Mouse (Mus musculus) CH12.LX (cell line): ENCODE results near the gene Klhl3. TPM values are rescaled to one million over a fixed set of nuclear protein-coding genes. Genes with fewer than 3 reads are reported as not detected.

Source experiments
- DNase-seq: peaks from one replicate; pipeline ENCODE4 v3.0.0-alpha.2; 2013; ENCODE audit errors: extremely low read depth
- H3K27ac ChIP-seq: 2 replicates; pipeline ENCODE4 v1.5.1; 2012; ENCODE audit warnings: low read depth, mild to moderate bottlenecking, control low read depth, moderate library complexity; ENCODE audit not compliant: insufficient read depth
- H3K27me3 ChIP-seq: replicated peaks from 2 replicates; pipeline ENCODE3; 2012; ENCODE audit warnings: inconsistent platforms
- H3K36me3 ChIP-seq, 2 experiments: replicated peaks in 1 of 2; 2 replicates each; pipeline versions ENCODE3 to v1.6.1; 2012; ENCODE audit warnings: inconsistent platforms in 1 of 2, low read length in 1 of 2, mild to moderate bottlenecking in 1 of 2, mixed read lengths in 1 of 2, moderate library complexity in 1 of 2; ENCODE audit not compliant: control insufficient read depth in 1 of 2, insufficient read depth in 1 of 2
- H3K4me1 ChIP-seq, 2 experiments: 2 replicates each; pipeline ENCODE4 v1.6.1; 2012; ENCODE audit warnings: inconsistent platforms in 1 of 2, moderate library complexity in 1 of 2; ENCODE audit not compliant: insufficient read depth in 2 of 2, control insufficient read depth in 1 of 2
- H3K4me2 ChIP-seq: 2 replicates; pipeline ENCODE4 v1.6.1; 2012; ENCODE audit warnings: low read depth, mild to moderate bottlenecking, control low read depth; ENCODE audit not compliant: poor library complexity, insufficient read depth, severe bottlenecking
- H3K4me3 ChIP-seq, 3 experiments: fragments of 150-350 bp in 1 of 3; sonication (generic) in 1 of 3; replicated peaks in 1 of 3; 2 replicates each; pipeline versions ENCODE3 to v1.5.1; 2011 to 2012; ENCODE audit warnings: low read depth in 2 of 3, low read length in 2 of 3, mild to moderate bottlenecking in 2 of 3, moderate library complexity in 2 of 3, control low read depth in 1 of 3, improper control_type of control experiment in 1 of 3, inconsistent platforms in 1 of 3, mixed read lengths in 1 of 3; ENCODE audit not compliant: poor library complexity in 1 of 3
- H3K79me2 ChIP-seq: replicated peaks from 2 replicates; pipeline ENCODE4 v1.6.1; 2012; ENCODE audit warnings: mild to moderate bottlenecking, moderate library complexity; ENCODE audit not compliant: control insufficient read depth, poor library complexity, insufficient read depth, severe bottlenecking; ENCODE audit errors: extremely low read depth
- H3K9ac ChIP-seq: 2 replicates; pipeline ENCODE4 v1.6.1; 2012; ENCODE audit warnings: low read depth, mild to moderate bottlenecking, control low read depth, moderate library complexity; ENCODE audit not compliant: insufficient read depth
- H3K9me3 ChIP-seq: replicated peaks from 2 replicates; pipeline ENCODE3; 2012; ENCODE audit warnings: low read length, inconsistent platforms, mixed read lengths
- CHD2 ChIP-seq: IDR thresholded peaks from 2 replicates; pipeline ENCODE4 v1.6.1; 2011; ENCODE audit warnings: low read length, improper control_type of control experiment
- CTCF ChIP-seq, 2 experiments: IDR thresholded peaks in 1 of 2; conservative IDR thresholded peaks in 1 of 2; 2 replicates each; pipeline ENCODE4 v1.5.1; 2011 to 2012; ENCODE audit warnings: low read depth in 2 of 2, low read length in 2 of 2, improper control_type of control experiment in 1 of 2, inconsistent platforms in 1 of 2, mild to moderate bottlenecking in 1 of 2, moderate library complexity in 1 of 2
- JUND ChIP-seq: conservative IDR thresholded peaks from 2 replicates; pipeline ENCODE4 v1.6.1; 2011; ENCODE audit warnings: low read depth, low read length, improper control_type of control experiment
- KAT2A ChIP-seq: IDR thresholded peaks from 2 replicates; pipeline ENCODE4 v1.6.1; 2012; ENCODE audit warnings: low read length, improper control_type of control experiment, inconsistent platforms; ENCODE audit not compliant: insufficient replicate concordance
- MAZ ChIP-seq: IDR thresholded peaks from 2 replicates; pipeline ENCODE4 v1.6.1; 2012; ENCODE audit warnings: low read depth, mild to moderate bottlenecking, inconsistent platforms, low read length, improper control_type of control experiment, moderate library complexity
- MEF2A ChIP-seq: IDR thresholded peaks from 2 replicates; pipeline ENCODE4 v1.6.1; 2014; ENCODE audit warnings: low read depth, mild to moderate bottlenecking, inconsistent platforms, low read length, improper control_type of control experiment, borderline replicate concordance
- MXI1 ChIP-seq: IDR thresholded peaks from 2 replicates; pipeline ENCODE4 v1.6.1; 2011; ENCODE audit warnings: mild to moderate bottlenecking, low read depth, low read length, improper control_type of control experiment
- NRF1 ChIP-seq: IDR thresholded peaks from 2 replicates; pipeline ENCODE4 v1.6.1; 2014; ENCODE audit warnings: low read depth, mild to moderate bottlenecking, inconsistent platforms, low read length, improper control_type of control experiment, moderate library complexity
- POLR2AphosphoS2 ChIP-seq: IDR thresholded peaks from 2 replicates; pipeline ENCODE4 v1.6.1; 2011; ENCODE audit warnings: low read depth, low read length, improper control_type of control experiment
- SIN3A ChIP-seq: IDR thresholded peaks from 2 replicates; pipeline ENCODE4 v1.6.1; 2012; ENCODE audit warnings: low read length, improper control_type of control experiment, inconsistent platforms
- TBP ChIP-seq: conservative IDR thresholded peaks from 2 replicates; pipeline ENCODE4 v1.6.1; 2011; ENCODE audit warnings: low read depth, low read length, improper control_type of control experiment
- TCF12 ChIP-seq: IDR thresholded peaks from 2 replicates; pipeline ENCODE4 v1.6.1; 2014; ENCODE audit warnings: low read depth, mild to moderate bottlenecking, inconsistent platforms, low read length, improper control_type of control experiment
- UBTF ChIP-seq: IDR thresholded peaks from 2 replicates; pipeline ENCODE4 v1.6.1; 2012; ENCODE audit warnings: low read depth, mild to moderate bottlenecking, inconsistent platforms, low read length, improper control_type of control experiment, moderate library complexity
- USF1 ChIP-seq: IDR thresholded peaks from 2 replicates; pipeline ENCODE4 v1.6.1; 2014; ENCODE audit warnings: low read depth, mild to moderate bottlenecking, inconsistent platforms, low read length, improper control_type of control experiment
- USF2 ChIP-seq: conservative IDR thresholded peaks from 2 replicates; pipeline ENCODE4 v1.6.1; 2011; ENCODE audit warnings: low read depth, low read length, improper control_type of control experiment
- ZKSCAN1 ChIP-seq: IDR thresholded peaks from 2 replicates; pipeline ENCODE4 v1.6.1; 2012; ENCODE audit warnings: low read depth, inconsistent platforms, low read length, improper control_type of control experiment, borderline replicate concordance
- ZMIZ1 ChIP-seq: IDR thresholded peaks from 2 replicates; pipeline ENCODE4 v1.6.1; 2012; ENCODE audit warnings: low read depth, mild to moderate bottlenecking, inconsistent platforms, low read length, improper control_type of control experiment
- dilution Hi-C: fragments of 300-500 bp; cut with MboI; formaldehyde crosslinking; loops from 2 replicates; pipeline ENCODE4 v1.14.3; 2020; ENCODE audit warnings: low sequenced_read_pairs; ENCODE audit not compliant: extremely low pct_unique_long_range_greater_than_20kb, extremely low pct_ligation_motif_present
- in situ Hi-C: fragments of 300-500 bp; cut with MboI; formaldehyde crosslinking; loops from 3 replicates; pipeline ENCODE4 v1.14.3; 2019; ENCODE audit warnings: low sequenced_read_pairs, low pct_ligation_motif_present, low pct_unique_long_range_greater_than_20kb, mixed read lengths
- polyA plus RNA-seq: library from polyadenylated mRNA; unstranded; fragments of >175 nt; gene quantifications from 2 replicates; pipeline ENCODE4 v1.2.1, GENCODE M21; 2012; ENCODE audit warnings: low read depth; ENCODE audit not compliant: insufficient read length
- total RNA-seq, 2 experiments: library from RNA; depleted of rRNA; stranded (reverse); fragments of 300-350 nt in 1 of 2; fragments of >200 nt in 1 of 2; gene quantifications; 2 replicates each; pipeline ENCODE4 v1.2.3; 2012 to 2014

Klhl3 gene
- total and polyA plus RNA-seq, 3 experiments, result not detected

DNA sequence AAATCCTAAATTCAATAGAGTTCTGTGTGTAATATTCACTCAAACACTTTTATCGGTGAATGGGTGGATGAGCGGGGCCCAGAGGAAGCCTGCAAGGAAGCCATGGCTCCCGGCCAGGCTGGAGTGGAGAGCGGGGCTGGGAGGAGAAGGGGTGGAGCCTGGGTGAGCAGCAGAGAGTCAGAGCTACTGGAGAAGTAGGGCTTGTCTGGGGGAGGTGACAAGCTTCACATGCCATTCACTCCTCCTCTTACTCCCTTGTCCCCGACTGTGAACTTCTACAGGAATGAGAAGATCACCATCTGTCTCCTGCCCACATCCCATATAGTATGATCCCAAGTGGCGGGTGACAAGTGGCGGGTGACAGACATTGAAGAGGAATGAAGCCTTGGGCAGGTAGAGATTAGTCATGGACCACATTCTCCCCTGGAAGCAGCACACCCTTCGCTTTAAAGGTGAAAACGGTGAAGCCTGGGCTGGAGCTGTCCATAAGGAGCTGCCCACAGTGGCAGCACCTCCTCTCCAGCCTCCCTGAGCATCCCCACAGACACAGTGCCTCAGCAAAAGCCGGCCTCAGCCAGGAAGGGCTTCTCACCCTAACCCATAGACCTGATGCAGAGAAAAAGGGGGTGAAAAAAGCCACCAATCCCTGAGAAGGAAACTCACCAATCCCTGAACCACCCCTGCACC lies 77.8 kb downstream of the Klhl3 start:
- in situ Hi-C loops (no loop called here), dilution Hi-C loops (no loop called here)
- TF ChIP-seq NRF1, result no peak
- TF ChIP-seq TBP, result no peak
- no peak for TF ChIP-seq MXI1
- no peak for TF ChIP-seq USF1
- TF ChIP-seq ZMIZ1, result no peak
- no peak for TF ChIP-seq CTCF (conservative IDR thresholded peaks at IDR 0.05 in 1 of 2, IDR thresholded peaks at IDR 0.05 in 1 of 2; ENCODE audit: low read depth in 2 of 2, low read length in 2 of 2)
- TF ChIP-seq USF2, result no peak
- TF ChIP-seq TCF12, result no peak
- TF ChIP-seq ZKSCAN1, result no peak
- TF ChIP-seq MEF2A, result no peak
- TF ChIP-seq CHD2, result no peak
- no peak for TF ChIP-seq SIN3A
- TF ChIP-seq MAZ, result no peak
- TF ChIP-seq UBTF, result no peak
- no peak for TF ChIP-seq POLR2AphosphoS2
- no peak for TF ChIP-seq KAT2A
- no peak for TF ChIP-seq JUND

DNA sequence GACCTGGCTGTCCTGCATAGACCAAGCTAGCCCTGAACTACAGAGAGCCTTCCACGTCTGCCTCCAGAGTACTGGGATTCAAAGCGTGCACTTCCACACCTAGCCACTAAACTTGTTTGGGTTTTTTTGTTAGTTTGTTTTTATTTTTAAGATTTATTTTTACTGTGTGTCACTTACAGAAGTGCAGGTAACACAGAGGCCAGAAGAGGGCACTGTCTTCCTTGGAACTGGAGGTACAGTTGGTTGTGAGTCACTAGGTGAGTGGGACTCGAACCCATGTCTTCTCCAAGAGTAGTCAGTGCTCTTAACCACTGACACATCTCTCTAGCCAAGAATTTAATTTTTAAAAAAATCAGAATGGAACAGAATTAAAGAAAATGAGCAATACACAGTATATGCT lies 78.4 kb downstream of the Klhl3 start:
- no peaks in the 10 kb centered on the region for H3K4me1 ChIP-seq
- DNase-seq, result no peak
- in situ Hi-C loops (no loop called here), dilution Hi-C loops (no loop called here)
- no peaks in the 10 kb centered on the region for H3K36me3 ChIP-seq
- no peak overlapping the region for H3K27ac ChIP-seq
- H3K79me2 ChIP-seq, result no peaks in the 10 kb centered on the region
- TF ChIP-seq UBTF (no peak), CTCF (conservative IDR thresholded peaks at IDR 0.05 in 1 of 2, IDR thresholded peaks at IDR 0.05 in 1 of 2; ENCODE audit: low read depth in 2 of 2, low read length in 2 of 2) (0 out of 4 replicates have a peak, but pooled peaks of 1 of the 2 experiments have one; percentile 4)
- H3K9ac ChIP-seq, result no peak overlapping the region
- peaks cover 9% of the 10 kb centered on the region for H3K27me3 ChIP-seq
- no peak overlapping the region for H3K4me2 ChIP-seq
- peaks cover 46% of the 10 kb centered on the region for H3K9me3 ChIP-seq
- H3K4me3 ChIP-seq, result no peak overlapping the region

More for the DNA sequence above, 77.8 kb downstream of the Klhl3 start:
- H3K79me2 ChIP-seq, result no peaks in the 10 kb centered on the region
- H3K9ac ChIP-seq, result no peak overlapping the region
- H3K4me2 ChIP-seq, result no peak overlapping the region
- peaks cover 42% of the 10 kb centered on the region for H3K9me3 ChIP-seq
- no peaks in the 10 kb centered on the region for H3K4me1 ChIP-seq
- peaks cover 10% of the 10 kb centered on the region for H3K27me3 ChIP-seq
- H3K27ac ChIP-seq, result no peak overlapping the region
- no peak overlapping the region for H3K4me3 ChIP-seq
- H3K36me3 ChIP-seq, result no peaks in the 10 kb centered on the region
- DNase-seq, result no peak
